Mouse (Mus musculus): ENCODE measurements around the gene Epha8. TPM values are rescaled to one million over a fixed set of nuclear protein-coding genes. Genes with fewer than 3 reads are reported as not detected.

Gene Epha8
- total RNA-seq, 2 experiments from 2014 or later, result 0.05 TPM; not detected in 1

GRCm38 (mm10) chr4:136954562-136954961 lies 2.1 kb downstream of the Epha8 start:
- DNase-seq, result no peak

GRCm38 (mm10) chr4:136949266-136949989 lies 7.2 kb downstream of the Epha8 start:
- DNase-seq, result peak; percentile 32

- DNase-seq, result no peak
Measured at GRCm38 (mm10) chr4:136945397-136945796, 11.2 kb downstream of the Epha8 start.

DNA sequence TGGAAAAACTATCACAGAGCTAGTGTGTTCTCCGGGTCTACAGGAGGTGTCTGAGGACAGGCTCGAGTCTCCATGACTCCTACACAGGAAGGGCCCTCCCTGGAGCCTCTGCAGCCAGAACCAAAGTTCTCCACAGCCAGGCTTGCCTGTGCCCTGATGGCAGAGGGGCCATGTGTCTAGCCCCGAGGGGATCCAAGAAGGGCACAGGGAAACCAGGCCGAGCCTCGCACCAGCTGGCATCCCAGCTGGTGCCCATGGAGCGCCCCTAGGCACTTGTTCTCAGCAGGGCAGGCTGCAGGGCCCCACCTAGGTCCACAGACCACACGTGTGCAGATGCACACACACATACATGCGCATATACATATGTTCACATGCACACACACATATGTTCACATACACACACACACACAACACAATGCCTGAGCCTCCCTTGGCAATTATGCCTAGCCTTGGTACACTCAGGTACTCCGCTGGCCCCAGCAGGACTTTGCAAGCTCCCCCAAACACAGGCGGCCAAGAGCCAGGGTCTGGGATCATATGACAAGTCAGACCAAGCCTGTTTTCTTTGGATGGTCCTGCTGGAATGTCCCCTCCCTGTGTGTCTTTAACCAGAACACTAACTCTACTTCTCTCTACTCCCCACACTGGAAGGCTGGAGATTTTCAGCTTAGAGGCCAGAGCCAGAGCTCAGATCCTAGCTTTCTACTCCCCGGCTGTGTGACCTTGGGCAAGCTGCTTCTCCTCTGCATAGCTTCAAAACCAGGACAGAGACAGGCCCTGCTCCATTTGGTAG lies 11.9 kb downstream of the Epha8 start:
- no peak for DNase-seq

GRCm38 (mm10) chr4:136943175-136943574 lies 13.4 kb downstream of the Epha8 start:
- no peak for DNase-seq

GRCm38 (mm10) chr4:136942761-136943160 lies 13.9 kb downstream of the Epha8 start:
- peak; percentile 49 for DNase-seq

DNA sequence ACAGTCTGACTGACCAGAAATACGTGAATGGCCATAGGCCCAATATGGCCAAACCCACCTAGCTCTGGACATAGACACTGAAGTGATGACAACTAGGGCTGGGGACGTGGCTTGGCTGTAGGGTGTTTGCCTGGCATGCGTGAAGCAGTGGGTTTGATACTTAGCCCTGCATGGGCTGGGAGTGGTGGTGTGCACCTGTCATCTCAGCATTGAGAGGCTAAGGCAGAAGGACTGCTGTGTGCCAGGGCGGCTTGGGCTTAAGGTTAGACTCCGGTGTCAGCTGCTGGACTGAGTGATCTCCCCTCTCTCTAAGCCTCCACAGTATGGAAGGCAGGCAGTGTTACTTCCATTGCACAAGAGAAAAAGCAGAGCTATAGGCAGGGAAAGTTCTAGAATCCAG lies 18.7 kb downstream of the Epha8 start:
- no peak for DNase-seq

DNA sequence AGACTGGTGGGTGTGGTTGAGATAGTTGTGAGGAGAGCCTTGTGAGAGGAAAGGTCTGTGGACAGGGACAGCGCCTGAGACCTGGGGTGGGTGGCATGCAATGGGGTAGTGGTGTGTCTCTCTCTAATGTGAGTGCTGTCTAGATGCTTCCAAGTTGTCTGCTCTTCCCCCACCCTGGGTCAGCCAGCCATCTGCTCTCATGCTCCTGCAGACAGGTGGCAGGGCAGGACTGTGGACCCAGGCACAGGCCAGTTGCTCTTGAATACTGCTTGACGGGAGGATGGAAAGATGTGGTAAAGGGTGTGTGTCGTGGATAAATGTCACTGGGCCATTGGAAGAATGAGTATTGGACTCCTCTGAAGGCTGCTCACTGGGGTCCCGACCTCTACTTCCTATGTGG lies 19.3 kb downstream of the Epha8 start:
- DNase-seq, result no peak

GRCm38 (mm10) chr4:136934746-136935613 lies 21.6 kb downstream of the Epha8 start:
- peak; percentile 37 for DNase-seq

DNA sequence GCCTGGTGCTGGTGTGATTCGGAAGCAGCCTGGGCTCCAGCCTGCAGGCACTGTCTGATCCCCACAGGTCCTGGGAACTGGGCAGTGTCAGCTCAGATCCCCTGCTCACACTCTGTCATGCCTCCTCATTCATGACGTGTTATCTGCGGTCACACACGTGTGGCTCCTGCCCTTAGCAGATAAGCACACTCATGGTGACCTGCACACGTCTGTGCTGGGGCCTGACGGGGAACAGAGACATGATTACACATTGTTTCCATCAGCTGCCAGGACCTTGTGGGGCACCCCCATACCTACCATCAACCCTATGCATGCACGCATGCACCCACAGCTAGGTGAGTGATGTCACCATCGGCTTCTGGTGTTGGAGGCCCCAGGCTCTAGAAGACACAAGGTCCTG lies 26.1 kb downstream of the Epha8 start:
- DNase-seq, result no peak

- DNase-seq, result no peak
Measured at GRCm38 (mm10) chr4:136928928-136929327, 27.7 kb downstream of the Epha8 start.

DNA sequence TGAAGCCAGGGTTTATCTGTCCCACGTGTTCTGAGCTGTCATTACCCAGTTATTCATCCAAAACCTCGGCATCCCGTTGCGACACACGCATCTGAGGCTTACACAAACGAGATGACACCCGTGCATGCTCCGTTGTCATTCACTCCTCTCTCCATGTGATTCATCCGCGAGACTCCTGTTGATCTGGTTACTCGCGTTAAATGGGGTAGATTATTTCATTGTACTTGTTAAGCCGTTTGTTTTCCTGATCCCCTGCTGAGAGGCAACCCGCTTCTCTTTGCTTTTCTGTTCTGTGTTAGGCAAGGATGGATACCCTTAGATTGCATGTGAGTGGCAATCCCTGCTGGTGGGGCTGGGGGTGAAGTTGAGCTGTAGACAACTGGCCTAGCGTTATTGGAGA lies 30.8 kb downstream of the Epha8 start:
- DNase-seq, result no peak

DNA sequence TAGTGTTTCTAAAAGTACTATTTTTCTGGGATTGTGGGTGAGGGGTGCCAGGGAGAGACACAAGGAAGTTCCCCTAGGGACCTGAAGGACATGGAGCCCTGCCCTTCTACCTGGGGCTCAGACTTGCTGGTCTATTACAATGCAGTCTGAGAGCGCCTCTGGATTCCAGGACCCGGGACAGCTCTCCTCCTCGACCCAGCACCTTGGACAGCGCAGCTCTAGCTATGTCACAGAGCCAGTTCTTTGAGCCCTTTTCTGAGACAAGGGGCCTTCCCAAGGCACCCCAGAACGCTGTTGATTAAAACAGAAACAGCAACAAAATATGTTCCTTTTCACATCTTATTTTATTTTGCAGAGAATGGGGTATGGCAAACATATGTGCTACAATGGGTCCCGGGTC lies 32.1 kb downstream of the Epha8 start:
- DNase-seq, result peak; percentile 69

DNA sequence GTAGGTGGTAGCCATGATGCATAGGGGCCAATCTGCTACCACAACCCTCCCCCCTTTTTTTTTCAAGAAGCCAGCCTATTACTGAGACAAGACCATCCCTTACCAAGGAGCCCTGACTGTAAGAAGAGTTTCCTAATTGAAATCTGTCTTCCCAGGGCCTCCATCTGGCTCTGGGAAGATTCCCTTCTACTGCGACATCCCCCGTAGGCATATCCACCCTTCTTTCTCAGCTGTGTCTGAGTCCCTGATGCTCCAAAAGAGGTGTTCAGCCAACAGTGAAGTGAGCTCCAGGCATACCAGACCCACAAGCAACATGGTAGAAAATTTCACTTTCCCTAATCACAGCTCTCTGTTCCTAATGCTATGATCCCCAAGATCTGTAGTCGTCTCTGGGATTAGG lies 37.1 kb downstream of the Epha8 start:
- DNase-seq, result no peak

GRCm38 (mm10) chr4:136918834-136919233 lies 37.8 kb downstream of the Epha8 start:
- no peak for DNase-seq

- DNase-seq, result no peak
Measured at GRCm38 (mm10) chr4:136917165-136917524, 39.5 kb downstream of the Epha8 start.

GRCm38 (mm10) chr4:136916359-136917164 lies 40.1 kb downstream of the Epha8 start:
- no peak for DNase-seq

GRCm38 (mm10) chr4:136912841-136913240 lies 43.8 kb downstream of the Epha8 start:
- DNase-seq, result no peak

DNA sequence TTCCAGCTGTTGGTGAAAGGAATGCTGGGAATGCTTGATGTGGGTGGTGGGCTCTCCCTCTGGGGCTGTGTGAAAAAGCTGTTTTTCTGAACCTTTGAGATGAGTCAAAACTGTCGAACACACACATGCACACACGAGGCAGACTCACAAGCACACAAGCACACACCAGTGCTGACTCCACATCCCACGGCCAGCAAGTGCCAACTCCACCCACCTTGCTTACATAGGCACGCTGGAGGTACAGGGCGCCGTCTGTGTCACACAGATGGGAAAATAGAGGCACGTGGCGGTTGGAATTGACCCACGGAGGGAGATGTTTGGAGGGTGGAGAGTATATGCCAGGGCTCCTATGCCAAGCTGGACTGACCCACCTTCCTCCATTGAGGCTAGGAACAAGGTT lies 44.8 kb downstream of the Epha8 start:
- DNase-seq, result no peak

DNA sequence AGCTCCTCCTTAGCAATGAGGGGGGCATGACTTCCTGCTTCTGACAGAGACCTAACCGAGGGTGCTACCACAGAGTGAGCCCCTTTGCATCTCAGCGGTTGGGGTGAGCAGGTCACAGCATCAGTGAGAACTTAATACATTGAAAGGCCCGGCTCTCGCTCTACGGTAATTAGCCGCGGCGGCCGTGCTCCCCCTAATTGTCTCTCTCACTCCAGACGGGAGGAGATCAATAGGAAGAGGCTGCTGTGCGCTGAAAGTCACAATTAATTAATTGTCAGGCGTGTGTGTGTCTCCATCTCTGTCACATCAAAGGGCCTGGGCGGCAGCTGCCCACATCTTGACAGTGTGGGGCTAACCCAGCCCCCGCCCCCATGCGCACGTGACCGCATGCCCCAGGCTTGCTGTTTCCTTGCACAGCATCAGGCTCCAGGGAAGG lies 45.4 kb downstream of the Epha8 start:
- no peak for DNase-seq

DNA sequence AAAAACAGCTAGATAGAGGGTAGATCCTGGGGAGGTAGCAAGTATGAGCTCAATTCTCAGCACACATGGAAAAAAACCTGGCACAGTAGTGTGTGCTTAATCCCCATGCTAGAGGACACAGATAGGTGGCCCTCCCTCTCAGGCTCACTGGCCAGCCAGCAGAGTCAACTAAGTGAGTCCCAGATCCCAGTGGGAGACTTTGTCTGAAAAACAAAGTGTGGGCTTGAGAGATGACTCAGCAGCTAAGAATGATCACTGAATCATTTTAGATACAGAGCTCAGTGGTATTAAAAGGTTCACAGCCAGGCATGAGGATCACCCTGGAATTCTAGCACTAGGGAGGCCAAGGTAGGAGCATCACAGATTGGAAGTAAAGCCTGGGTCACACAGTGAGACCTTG lies 48.8 kb downstream of the Epha8 start:
- DNase-seq, result no peak

- peak; percentile 61 for DNase-seq
Measured at GRCm38 (mm10) chr4:136907033-136907432, 49.6 kb downstream of the Epha8 start.
